Mouse (Mus musculus) adrenal gland, adult 8-10 months (tissue): Measurements from ENCODE around the gene Atg9b. TPM values are rescaled to one million over a fixed set of nuclear protein-coding genes. Genes with fewer than 3 reads are reported as not detected.
A peak's percentile ranks its signal among the peaks of the same experiment; 100 is the strongest.
"Not testable (repeated sequence)": the region's sequence is repeated elsewhere in the genome, so short reads cannot be mapped to it uniquely, and the experiment has no call there.

Experiments used
- DNase-seq: peaks from one replicate; pipeline ENCODE4 v3.0.0; 2022
- total RNA-seq, 4 experiments: library from RNA; stranded (reverse); gene quantifications; 2 replicates each; pipeline ENCODE4 v1.2.4; 2022

Gene Atg9b
- total RNA-seq, 4 experiments from 2014 or later = 0.55 to 1.3 (median 0.64) TPM

DNA sequence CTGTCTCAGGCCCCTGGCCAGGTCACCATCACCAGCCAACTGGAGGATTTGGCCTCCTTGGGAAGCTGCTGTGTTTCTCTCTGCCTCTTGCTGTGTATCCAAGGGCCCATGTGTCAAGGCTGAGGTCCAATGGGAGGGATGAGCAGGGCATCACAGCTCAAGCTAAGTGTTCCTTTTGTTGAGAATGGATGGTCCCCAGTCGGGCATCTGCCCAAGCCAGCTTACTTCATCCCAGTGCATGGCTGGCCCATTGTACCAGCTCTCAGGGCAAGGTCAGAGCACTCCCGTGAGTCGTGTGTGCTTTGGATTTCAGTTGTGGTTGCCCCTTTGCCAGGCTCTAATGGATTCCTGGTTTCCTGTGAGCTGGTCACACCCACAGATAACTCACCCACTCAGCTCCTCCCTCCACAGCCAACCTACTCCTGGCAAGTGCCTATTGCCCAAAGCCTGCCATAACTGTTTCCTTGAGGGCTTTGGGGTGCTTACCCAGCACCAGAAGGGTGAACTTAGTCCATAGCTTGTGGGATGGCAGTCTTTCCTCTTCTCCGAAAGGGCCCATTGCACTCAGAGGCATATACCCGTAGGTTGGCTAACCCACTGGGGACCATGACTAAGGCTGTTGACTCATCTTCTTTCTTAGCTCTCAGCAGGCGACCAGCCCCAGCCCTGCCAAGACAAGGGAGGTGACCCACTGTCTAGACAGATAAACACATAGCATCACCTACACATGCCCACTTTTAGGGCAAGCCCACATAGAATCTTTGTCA lies 12.8 kb upstream of the Atg9b start:
- no peak for DNase-seq

DNA sequence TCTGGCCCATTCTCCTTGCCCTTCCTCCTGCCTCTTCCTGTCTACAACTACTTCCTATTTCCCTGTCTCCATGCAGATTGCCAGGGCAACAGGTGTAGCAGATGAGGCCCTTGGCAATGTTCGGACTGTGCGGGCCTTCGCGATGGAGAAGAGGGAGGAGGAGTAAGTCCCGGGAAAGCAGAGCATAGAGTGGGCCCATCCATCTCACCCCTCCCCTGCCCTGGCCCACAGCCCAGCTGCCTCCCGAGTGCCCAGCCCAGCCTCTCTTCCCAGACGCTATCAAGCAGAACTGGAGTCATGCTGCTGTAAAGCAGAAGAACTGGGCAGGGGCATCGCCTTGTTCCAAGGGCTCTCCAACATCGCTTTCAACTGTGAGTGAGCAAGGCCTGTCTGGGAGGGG lies 10.0 kb upstream of the Atg9b start:
- DNase-seq = no peak

DNA sequence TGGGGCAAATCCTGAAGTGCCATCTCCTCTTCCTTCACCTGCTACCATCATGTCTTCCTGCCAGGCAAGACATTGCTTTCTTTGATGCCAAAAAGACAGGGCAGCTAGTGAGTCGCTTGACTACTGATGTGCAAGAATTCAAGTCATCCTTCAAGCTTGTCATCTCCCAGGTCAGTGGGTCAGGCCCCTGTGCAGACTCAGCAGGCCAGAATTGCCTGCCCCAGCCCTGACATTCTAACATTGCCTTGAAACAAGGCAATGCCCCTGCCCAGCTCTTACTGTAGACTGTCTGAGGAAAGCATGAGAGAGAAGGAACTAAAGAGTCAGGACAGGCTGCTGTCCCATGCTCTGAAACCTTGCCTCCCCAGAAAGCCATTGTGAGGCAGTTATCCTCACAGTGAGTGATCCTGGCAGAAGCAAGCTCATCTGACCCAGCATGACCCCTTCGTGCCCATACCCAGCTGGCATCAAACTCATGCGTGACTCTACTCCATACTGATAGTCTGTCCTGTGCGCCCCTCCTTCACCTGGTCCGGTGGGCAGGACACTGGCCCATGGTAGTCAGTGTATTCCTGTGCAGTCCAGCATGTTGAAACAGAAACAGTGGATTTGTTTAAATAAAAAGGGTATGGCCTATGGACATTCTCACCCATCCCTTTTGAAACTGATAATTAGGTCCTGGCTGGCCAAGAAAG lies 9.1 kb upstream of the Atg9b start:
- no peak for DNase-seq

GRCm38 (mm10) chr5:24400362-24400761 lies 8.4 kb upstream of the Atg9b start:
- DNase-seq = no peak

- DNase-seq = no peak
These were observed 7.7 kb upstream of the Atg9b start for GRCm38 (mm10) chr5:24399686-24400085.

- not testable (repeated sequence) for DNase-seq
These were observed 4.3 kb upstream of the Atg9b start for GRCm38 (mm10) chr5:24396254-24396653.

GRCm38 (mm10) chr5:24394165-24394894 lies 2.4 kb upstream of the Atg9b start:
- peak; percentile 95 for DNase-seq

- DNase-seq = peak; percentile 78
These were observed 1.6 kb upstream of the Atg9b start, which contains the start of gene Abcb8 for GRCm38 (mm10) chr5:24393392-24393997. Gene Abcb8, plus strand, starts transcription at chr5:24393663.

GRCm38 (mm10) chr5:24392724-24393123 lies 781 bp upstream of the Atg9b start:
- DNase-seq = peak; percentile 42

GRCm38 (mm10) chr5:24389658-24390020 lies 2.3 kb downstream of the Atg9b start:
- no peak for DNase-seq

DNA sequence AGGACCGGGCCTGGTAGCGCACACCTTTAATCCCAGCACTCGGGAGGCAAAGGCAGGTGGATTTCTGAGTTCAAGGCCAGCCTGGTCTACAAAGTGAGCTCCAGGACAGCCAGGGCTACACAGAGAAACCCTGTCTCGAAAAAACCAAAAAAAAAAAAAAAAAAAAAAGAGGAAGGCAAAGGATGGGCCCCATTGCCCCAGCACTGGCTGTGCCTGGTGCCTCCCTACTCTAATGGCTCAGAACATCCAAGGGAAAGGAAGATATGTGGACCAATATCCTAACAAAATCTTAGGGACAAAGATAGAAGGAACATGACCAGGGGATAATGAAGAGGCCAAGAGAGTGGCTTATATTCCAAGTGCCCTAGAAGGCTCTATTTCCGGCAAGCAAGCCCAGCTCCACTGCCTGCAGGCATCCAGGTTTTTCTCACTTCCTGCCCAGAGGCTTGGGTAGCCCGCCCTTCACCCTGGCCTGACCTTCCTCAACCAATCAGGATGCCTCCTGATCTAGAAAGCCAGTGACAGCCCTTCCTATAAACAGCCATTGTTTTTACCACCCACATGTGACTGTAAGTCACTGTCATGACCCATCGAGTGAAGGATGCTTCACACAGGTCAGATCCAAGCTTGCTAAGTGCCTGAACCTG lies 2.8 kb downstream of the Atg9b start:
- no peak for DNase-seq

GRCm38 (mm10) chr5:24388246-24388915 lies 3.6 kb downstream of the Atg9b start:
- no peak for DNase-seq

- peak; percentile 37 for DNase-seq
These were observed 4.4 kb downstream of the Atg9b start for GRCm38 (mm10) chr5:24387264-24388241.

DNA sequence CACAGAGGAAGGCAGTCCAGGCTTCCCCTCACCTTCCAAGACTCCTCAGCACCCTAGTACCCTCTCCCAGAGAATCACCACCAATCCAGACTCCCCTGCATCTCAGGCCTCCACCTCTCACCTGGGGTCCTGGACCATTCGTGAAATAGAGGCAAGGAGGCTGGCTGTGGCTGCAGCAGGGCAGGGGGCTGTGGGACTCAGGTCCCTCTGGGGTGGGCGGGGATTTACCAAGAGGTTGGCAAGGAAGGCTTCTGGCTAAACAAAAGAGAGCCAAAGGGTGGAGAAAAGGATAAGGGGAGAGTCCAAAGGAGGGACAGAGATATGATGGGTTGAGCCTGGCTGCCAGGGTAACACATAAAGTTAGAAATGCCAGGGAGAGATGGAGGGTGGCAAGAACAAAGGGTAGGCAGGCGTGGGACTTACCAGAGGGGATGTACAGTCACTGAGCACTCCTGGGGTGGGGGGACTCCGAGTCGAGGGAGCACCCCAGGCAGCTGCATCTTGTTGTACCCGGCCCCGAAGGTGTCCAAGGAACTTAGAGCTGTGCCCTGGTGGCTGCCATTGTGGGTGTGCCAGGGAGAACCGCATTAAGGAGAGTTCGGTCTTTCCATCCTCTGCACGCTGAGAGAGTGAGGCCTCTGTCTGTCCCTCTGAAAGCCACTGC lies 5.9 kb downstream of the Atg9b start:
- no peak for DNase-seq

DNA sequence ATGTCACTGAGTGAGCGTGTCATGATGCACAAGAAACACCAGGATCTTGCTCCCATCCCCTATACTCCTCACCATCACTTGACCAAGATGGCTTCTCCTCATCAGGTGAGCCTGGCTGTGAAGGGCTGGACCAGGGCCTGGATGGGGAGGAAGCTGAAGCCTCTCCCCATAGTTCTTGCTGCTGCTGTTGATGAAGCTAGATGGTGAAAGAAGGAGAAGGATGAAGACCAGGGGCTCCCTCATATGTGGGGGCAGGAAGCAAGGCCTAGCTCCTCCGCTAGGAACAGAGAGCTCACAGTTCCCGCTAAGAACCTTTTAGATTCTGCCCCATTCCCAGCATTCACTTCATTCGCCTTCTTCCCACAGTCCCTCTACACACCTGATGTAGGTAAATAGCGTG lies 6.6 kb downstream of the Atg9b start:
- DNase-seq = no peak

GRCm38 (mm10) chr5:24384407-24384806 lies 7.5 kb downstream of the Atg9b start:
- no peak for DNase-seq

- DNase-seq = peak; percentile 94
These were observed 8.7 kb downstream of the Atg9b start for GRCm38 (mm10) chr5:24383026-24383859.

DNA sequence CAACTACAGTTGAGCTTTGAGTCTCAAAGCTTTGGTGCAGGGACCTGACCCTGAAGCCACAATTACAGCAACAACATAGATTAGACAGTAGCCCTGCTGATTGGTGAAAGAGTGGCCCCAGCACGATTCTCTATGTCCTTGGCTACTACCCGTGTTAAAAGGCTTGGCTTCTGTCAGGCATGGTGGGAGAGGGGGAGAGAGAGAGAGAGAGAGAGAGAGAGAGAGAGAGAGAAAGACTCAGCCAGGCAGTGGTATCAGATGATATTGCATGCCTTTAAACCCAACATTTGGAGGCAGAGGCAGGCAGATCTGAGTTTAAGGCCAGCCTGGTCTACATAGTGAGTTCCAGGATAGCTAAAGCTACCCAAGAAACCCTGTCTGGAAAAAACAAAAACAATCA lies 10.0 kb downstream of the Atg9b start:
- no peak for DNase-seq

- DNase-seq = no peak
These were observed 10.5 kb downstream of the Atg9b start for GRCm38 (mm10) chr5:24381486-24381885.
